Mouse (Mus musculus) hindbrain, embryonic 14.5 days (tissue): ENCODE measurements around the gene Bod1. TPM values are rescaled to one million over a fixed set of nuclear protein-coding genes. Genes with fewer than 3 reads are reported as not detected.

Experiments used
- ATAC-seq: fragments of 200-750 bp; cut with Nextera tagmentation; 2 replicates; pipeline ENCODE4 v1.8.0; 2017; ENCODE audit warnings: moderate number of reproducible peaks, mild to moderate bottlenecking, moderate TSS enrichment, moderate library complexity; ENCODE audit not compliant: low FRiP score
- DNase-seq: peaks from one replicate; pipeline ENCODE4 v3.0.0-alpha.2; 2015; ENCODE audit warnings: low spot score
- H3K27ac ChIP-seq: fragments of 300-500 bp; sonication (generic); 2 replicates; pipeline ENCODE4 v1.5.1; 2014; ENCODE audit warnings: mild to moderate bottlenecking, moderate library complexity
- H3K27me3 ChIP-seq: fragments of 300-500 bp; sonication (generic); 2 replicates; pipeline ENCODE4 v1.6.1; 2014; ENCODE audit warnings: mild to moderate bottlenecking, low read length, mixed read lengths; ENCODE audit not compliant: control insufficient read depth, insufficient read depth
- H3K36me3 ChIP-seq: fragments of 300-500 bp; sonication (generic); replicated peaks from 2 replicates; pipeline ENCODE4 v1.6.1; 2014; ENCODE audit not compliant: control insufficient read depth, insufficient read depth
- H3K4me1 ChIP-seq: fragments of 300-500 bp; sonication (generic); replicated peaks from 2 replicates; pipeline ENCODE4 v1.6.1; 2014; ENCODE audit warnings: antibody characterized with exemption, low read length, mixed read lengths; ENCODE audit not compliant: control insufficient read depth, insufficient read depth
- H3K4me2 ChIP-seq: fragments of 300-500 bp; sonication (generic); replicated peaks from 2 replicates; pipeline ENCODE4 v1.6.1; 2014; ENCODE audit warnings: mild to moderate bottlenecking, moderate library complexity
- H3K4me3 ChIP-seq: fragments of 300-500 bp; sonication (generic); replicated peaks from 2 replicates; pipeline ENCODE4 v1.5.1; 2014; ENCODE audit warnings: mild to moderate bottlenecking, low read length
- H3K9ac ChIP-seq: fragments of 300-500 bp; sonication (generic); 2 replicates; pipeline ENCODE4 v1.6.1; 2014
- H3K9me3 ChIP-seq: fragments of 300-500 bp; sonication (generic); 2 replicates; pipeline ENCODE4 v1.6.1; 2016; ENCODE audit warnings: low read length; ENCODE audit not compliant: control insufficient read depth
- WGBS: fragments of 180-500 bp; shearing (Covaris S2); extraction: QIAGEN DNeasy Blood & Tissue Kit; methylation state at CpG from one replicate; pipeline ENCODE4 v1.1.7; 2014; 5-methylcytosine and 5-hydroxymethylcytosine counted together
- polyA plus RNA-seq: library from polyadenylated mRNA; unstranded; fragments of >200 nt; fragmentation: Nextera tagmentation; extraction: Ambion mirVana; gene quantifications from 2 replicates; pipeline ENCODE4 v1.2.1, GENCODE M21; 2014

Gene Bod1
- polyA plus RNA-seq, 1 experiment from 2014 or later = 146 TPM

- H3K4me1 ChIP-seq = peaks cover 13% of the 10 kb centered on the region
- peak; percentile 90 for ATAC-seq
- H3K27me3 ChIP-seq = no peaks in the 10 kb centered on the region
- H3K4me3 ChIP-seq = no peak overlapping the region
- peak overlapping the region; percentile 22; the same call in 1 of the 2 replicates for H3K4me2 ChIP-seq
- peak overlapping the region; percentile 86 for H3K27ac ChIP-seq
- no peaks in the 10 kb centered on the region for H3K9me3 ChIP-seq
- H3K9ac ChIP-seq = no peak overlapping the region
- no peaks in the 10 kb centered on the region for H3K36me3 ChIP-seq
- WGBS = 47% methylated on average over 4 of the region's 4 CpGs
- peak; percentile 84 for DNase-seq
Measured at GRCm38 (mm10) chr11:31694801-31695200, 23.1 kb upstream of the Bod1 start.

GRCm38 (mm10) chr11:31694109-31694508, 22.4 kb upstream of the Bod1 start:
- no peaks in the 10 kb centered on the region for H3K9me3 ChIP-seq
- ATAC-seq (no peak), DNase-seq (no peak)
- no peak overlapping the region for H3K4me2 ChIP-seq
- no peaks in the 10 kb centered on the region for H3K27me3 ChIP-seq
- no peak overlapping the region for H3K4me3 ChIP-seq
- peak overlapping the region; percentile 86; the same call in 1 of the 2 replicates for H3K27ac ChIP-seq
- no peaks in the 10 kb centered on the region for H3K36me3 ChIP-seq
- H3K9ac ChIP-seq = no peak overlapping the region
- WGBS = 94% methylated on average over 1 of the region's 1 CpGs
- peaks cover 13% of the 10 kb centered on the region for H3K4me1 ChIP-seq

GRCm38 (mm10) chr11:31693322-31693721, 21.6 kb upstream of the Bod1 start:
- Histone ChIP-seq H3K36me3 (no peaks in the 10 kb centered on the region), H3K27ac (no peak overlapping the region), H3K4me3 (no peak overlapping the region), H3K9me3 (no peaks in the 10 kb centered on the region), H3K4me2 (no peak overlapping the region), H3K9ac (no peak overlapping the region), H3K4me1 (peaks cover 13% of the 10 kb centered on the region), H3K27me3 (no peaks in the 10 kb centered on the region)
- ATAC-seq (no peak), DNase-seq (no peak)
- 91% methylated on average over 2 of the region's 2 CpGs for WGBS

GRCm38 (mm10) chr11:31688956-31689355, 17.3 kb upstream of the Bod1 start:
- Histone ChIP-seq H3K9me3 (no peaks in the 10 kb centered on the region), H3K36me3 (no peaks in the 10 kb centered on the region), H3K4me3 (no peak overlapping the region), H3K27me3 (no peaks in the 10 kb centered on the region), H3K4me2 (no peak overlapping the region), H3K4me1 (no peaks in the 10 kb centered on the region), H3K27ac (no peak overlapping the region), H3K9ac (no peak overlapping the region)
- no peak for DNase-seq
- WGBS = 70% methylated on average over 4 of the region's 4 CpGs
- no peak for ATAC-seq

- Histone ChIP-seq H3K4me1 (no peaks in the 10 kb centered on the region), H3K27ac (no peak overlapping the region), H3K9me3 (no peaks in the 10 kb centered on the region), H3K4me3 (no peak overlapping the region), H3K27me3 (no peaks in the 10 kb centered on the region), H3K4me2 (no peak overlapping the region), H3K9ac (no peak overlapping the region), H3K36me3 (no peaks in the 10 kb centered on the region)
- DNase-seq (no peak), ATAC-seq (no peak)
- 79% methylated on average over 9 of the region's 9 CpGs for WGBS
Measured at GRCm38 (mm10) chr11:31684913-31685567, 13.4 kb upstream of the Bod1 start.

- Histone ChIP-seq H3K4me3 (no peak overlapping the region), H3K9me3 (no peaks in the 10 kb centered on the region), H3K9ac (no peak overlapping the region), H3K4me1 (no peaks in the 10 kb centered on the region), H3K36me3 (no peaks in the 10 kb centered on the region), H3K27ac (no peak overlapping the region), H3K4me2 (no peak overlapping the region), H3K27me3 (no peaks in the 10 kb centered on the region)
- no peak for ATAC-seq
- 84% methylated on average over 2 of the region's 2 CpGs for WGBS
- DNase-seq = no peak
Measured at GRCm38 (mm10) chr11:31684126-31684525, 12.4 kb upstream of the Bod1 start.

GRCm38 (mm10) chr11:31679840-31680381, 8.2 kb upstream of the Bod1 start:
- DNase-seq = no peak
- ATAC-seq = no peak
- Histone ChIP-seq H3K4me3 (no peak overlapping the region), H3K4me1 (no peaks in the 10 kb centered on the region), H3K9ac (no peak overlapping the region), H3K27ac (no peak overlapping the region), H3K27me3 (no peaks in the 10 kb centered on the region), H3K9me3 (no peaks in the 10 kb centered on the region), H3K4me2 (no peak overlapping the region), H3K36me3 (no peaks in the 10 kb centered on the region)
- 82% methylated on average over 16 of the region's 16 CpGs for WGBS

GRCm38 (mm10) chr11:31677309-31677708, 5.6 kb upstream of the Bod1 start:
- WGBS = 93% methylated on average over 5 of the region's 5 CpGs
- no peak overlapping the region for H3K27ac ChIP-seq
- H3K4me3 ChIP-seq = no peak overlapping the region

GRCm38 (mm10) chr11:31676661-31677252, 5.1 kb upstream of the Bod1 start:
- WGBS = 86% methylated on average over 3 of the region's 3 CpGs
- no peak overlapping the region for H3K27ac ChIP-seq
- H3K27me3 ChIP-seq = no peaks in the 10 kb centered on the region
- no peak overlapping the region for H3K4me2 ChIP-seq
- no peaks in the 10 kb centered on the region for H3K36me3 ChIP-seq
- H3K4me3 ChIP-seq = no peak overlapping the region
- DNase-seq (no peak), ATAC-seq (no peak)
- H3K9ac ChIP-seq = no peak overlapping the region
- no peaks in the 10 kb centered on the region for H3K9me3 ChIP-seq
- H3K4me1 ChIP-seq = no peaks in the 10 kb centered on the region; the same call in 1 of the 2 replicates

More at GRCm38 (mm10) chr11:31677309-31677708, 5.6 kb upstream of the Bod1 start:
- H3K4me1 ChIP-seq = no peaks in the 10 kb centered on the region; the same call in 1 of the 2 replicates
- H3K9ac ChIP-seq = no peak overlapping the region
- ATAC-seq = no peak
- no peaks in the 10 kb centered on the region for H3K36me3 ChIP-seq
- DNase-seq = no peak
- H3K9me3 ChIP-seq = no peaks in the 10 kb centered on the region
- H3K4me2 ChIP-seq = no peak overlapping the region
- H3K27me3 ChIP-seq = no peaks in the 10 kb centered on the region
